Mouse (Mus musculus) ES-Bruce4 (cell line): ENCODE results near the gene Folr1. TPM values are rescaled to one million over a fixed set of nuclear protein-coding genes. Genes with fewer than 3 reads are reported as not detected.
A peak's percentile ranks its signal among the peaks of the same experiment; 100 is the strongest.

ENCODE experiments used
- H3K27ac ChIP-seq: 2 replicates; pipeline ENCODE4 v1.5.1; 2012; ENCODE audit warnings: low read length, inconsistent platforms; ENCODE audit not compliant: insufficient read depth
- H3K27me3 ChIP-seq: 2 replicates; pipeline ENCODE4 v1.6.1; 2012; ENCODE audit warnings: mild to moderate bottlenecking, low read length, inconsistent platforms; ENCODE audit not compliant: control insufficient read depth, poor library complexity, insufficient read depth, severe bottlenecking
- H3K36me3 ChIP-seq: 2 replicates; pipeline ENCODE4 v1.6.1; 2012; ENCODE audit warnings: inconsistent platforms, mild to moderate bottlenecking, low read length, moderate library complexity; ENCODE audit not compliant: control insufficient read depth, poor library complexity, insufficient read depth, severe bottlenecking
- H3K4me1 ChIP-seq: one replicate; pipeline ENCODE4 v1.8.1; 2011; ENCODE audit warnings: low read length; ENCODE audit not compliant: control insufficient read depth, insufficient read depth
- H3K4me3 ChIP-seq: 2 replicates; pipeline ENCODE4 v1.5.1; 2011; ENCODE audit warnings: low read depth, mild to moderate bottlenecking, low read length
- H3K9ac ChIP-seq: 2 replicates; pipeline ENCODE4 v1.6.1; 2012; ENCODE audit warnings: low read depth, mild to moderate bottlenecking, inconsistent platforms; ENCODE audit not compliant: poor library complexity, severe bottlenecking
- H3K9me3 ChIP-seq: replicated peaks from 2 replicates; pipeline ENCODE4 v1.6.1; 2012; ENCODE audit warnings: mild to moderate bottlenecking, low read length, inconsistent platforms; ENCODE audit not compliant: control insufficient read depth, poor library complexity, insufficient read depth, severe bottlenecking
- CTCF ChIP-seq: IDR thresholded peaks from one replicate; pipeline ENCODE4 v1.8.1; 2011; ENCODE audit warnings: low read depth, low read length
- EP300 ChIP-seq: IDR thresholded peaks from 2 replicates; pipeline ENCODE4 v1.6.1; 2011; ENCODE audit warnings: low read depth, low read length; ENCODE audit not compliant: insufficient read depth
- POLR2A ChIP-seq: IDR thresholded peaks from one replicate; pipeline ENCODE4 v1.8.1; 2011; ENCODE audit warnings: low read length; ENCODE audit not compliant: insufficient read depth
- polyA plus RNA-seq: library from polyadenylated mRNA; stranded (reverse); fragments of >200 nt; gene quantifications from 2 replicates; pipeline ENCODE4 v1.2.4, GENCODE M21; 2011; ENCODE audit warnings: low read depth; ENCODE audit not compliant: missing spikeins, insufficient read depth, insufficient read length

Folr1 gene
- polyA plus RNA-seq, 1 experiment, result 54.6 TPM

- Histone ChIP-seq H3K4me1 (peaks cover 2% of the 10 kb centered on the region), H3K9me3 (no peaks in the 10 kb centered on the region), H3K4me3 (0 out of 2 replicates have a peak overlapping the region, but pooled peaks have one; percentile 11), H3K9ac (peak overlapping the region; percentile 71), H3K36me3 (peaks cover 2% of the 10 kb centered on the region; the same call in 1 of the 2 replicates), H3K27ac (peak overlapping the region; percentile 96), H3K27me3 (no peaks in the 10 kb centered on the region)
- TF ChIP-seq EP300 (0 out of 2 replicates have a peak, but pooled peaks have one; percentile 20), CTCF (no peak)
Observed at GRCm38 (mm10) chr7:101866491-101867265, 3.9 kb downstream of the Folr1 start.

DNA sequence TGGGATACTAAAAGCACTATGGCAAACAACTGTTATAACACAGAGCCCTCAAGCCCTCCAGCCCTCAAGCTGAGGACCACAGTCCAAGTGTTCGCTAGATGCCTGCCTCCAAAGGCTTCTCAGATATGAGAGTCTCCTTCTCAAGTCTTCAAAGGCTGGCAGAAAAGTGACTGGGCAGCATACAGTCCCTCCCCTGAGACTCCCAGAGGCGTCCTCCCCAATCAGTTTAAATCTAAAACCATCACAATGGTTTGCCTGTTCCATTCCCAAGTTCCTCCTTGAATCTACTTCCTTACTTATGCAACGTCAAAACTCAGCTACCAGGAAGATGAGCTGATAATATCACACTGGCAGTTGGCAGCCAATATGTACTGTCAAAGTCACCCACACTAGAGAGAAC lies 7.2 kb downstream of the Folr1 start, which contains the start of gene Anapc15:
TSS of gene Anapc15 (plus strand) at position 301 of the 400 bp plus-strand sequence.
- no peak for TF ChIP-seq EP300
- no peak for TF ChIP-seq CTCF
- no peak for TF ChIP-seq POLR2A
- no peak within 1 kb of the TSS for H3K4me3 ChIP-seq
- no peak within 1 kb of the TSS for H3K9ac ChIP-seq
- no peaks in the 10 kb centered on the region for H3K9me3 ChIP-seq
- H3K4me1 ChIP-seq, result peaks cover 2% of the 10 kb centered on the region
- no peaks in the 10 kb centered on the region for H3K27me3 ChIP-seq
- peaks cover 3% of the 10 kb centered on the region; the same call in 1 of the 2 replicates for H3K36me3 ChIP-seq
- 0 out of 2 replicates have a peak within 1 kb of the TSS, but pooled peaks have one; percentile 39 for H3K27ac ChIP-seq

DNA sequence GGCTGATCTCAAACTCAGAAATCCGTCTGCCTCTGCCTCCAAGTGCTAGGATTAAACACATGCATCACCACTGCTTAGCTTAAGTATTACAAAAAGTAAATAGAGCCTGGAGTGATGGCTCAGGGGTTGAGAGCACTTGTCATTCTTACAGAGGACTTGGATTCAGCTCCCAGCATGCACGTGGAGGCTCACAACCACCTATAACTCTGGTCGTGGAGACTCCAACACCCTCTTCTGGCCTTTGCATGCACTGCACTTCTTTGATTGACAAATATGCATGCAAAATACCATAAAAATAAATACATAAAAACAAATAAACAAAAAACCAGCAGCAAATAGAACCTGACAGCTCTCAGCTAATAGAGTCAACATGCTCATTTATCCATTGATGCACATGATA lies 8.3 kb downstream of the Folr1 start:
- Histone ChIP-seq H3K4me3 (no peak overlapping the region), H3K27ac (no peak overlapping the region), H3K36me3 (peaks cover 13% of the 10 kb centered on the region), H3K27me3 (no peaks in the 10 kb centered on the region), H3K4me1 (peaks cover 2% of the 10 kb centered on the region), H3K9ac (no peak overlapping the region), H3K9me3 (no peaks in the 10 kb centered on the region)
- no peak for TF ChIP-seq EP300
- TF ChIP-seq CTCF, result peak; percentile 20

GRCm38 (mm10) chr7:101860978-101861377 lies 9.6 kb downstream of the Folr1 start:
- Histone ChIP-seq H3K4me1 (peaks cover 2% of the 10 kb centered on the region), H3K9me3 (no peaks in the 10 kb centered on the region), H3K4me3 (no peak overlapping the region), H3K27ac (no peak overlapping the region), H3K36me3 (peaks cover 20% of the 10 kb centered on the region), H3K27me3 (no peaks in the 10 kb centered on the region), H3K9ac (no peak overlapping the region)
- TF ChIP-seq CTCF (no peak), POLR2A (no peak), EP300 (no peak)

GRCm38 (mm10) chr7:101858362-101858761 lies 12.2 kb downstream of the Folr1 start:
- Histone ChIP-seq H3K27me3 (no peaks in the 10 kb centered on the region), H3K4me1 (no peaks in the 10 kb centered on the region), H3K9me3 (no peaks in the 10 kb centered on the region), H3K4me3 (no peak overlapping the region), H3K27ac (no peak overlapping the region), H3K9ac (no peak overlapping the region), H3K36me3 (peaks cover 22% of the 10 kb centered on the region)
- TF ChIP-seq CTCF (no peak), POLR2A (no peak)

- no peak within 1 kb of the TSS for H3K4me3 ChIP-seq
- H3K36me3 ChIP-seq, result peaks cover 22% of the 10 kb centered on the region
- H3K9me3 ChIP-seq, result no peaks in the 10 kb centered on the region
- no peak for TF ChIP-seq POLR2A
- TF ChIP-seq EP300, result no peak
- TF ChIP-seq CTCF, result no peak
- no peaks in the 10 kb centered on the region for H3K27me3 ChIP-seq
- no peak within 1 kb of the TSS for H3K9ac ChIP-seq
- H3K4me1 ChIP-seq, result no peaks in the 10 kb centered on the region
- no peak within 1 kb of the TSS for H3K27ac ChIP-seq
Observed at GRCm38 (mm10) chr7:101857094-101857493, 13.5 kb downstream of the Folr1 start, which contains the start of gene Folr2. TSS of gene Folr2 (minus strand) at chr7:101857194.
